Mouse (Mus musculus) lung, postnatal 10 days (tissue): ENCODE results near the gene Pxdc1.

Experiments used
- DNase-seq: peaks from one replicate; pipeline ENCODE4 v3.0.0; 2021

Pxdc1 gene

GRCm38 (mm10) chr13:34650953-34651352 is 2.3 kb downstream of the Pxdc1 start:
- peak; percentile 83 for DNase-seq

- DNase-seq, result peak; percentile 27
Measured at GRCm38 (mm10) chr13:34650371-34650770, 2.9 kb downstream of the Pxdc1 start.

GRCm38 (mm10) chr13:34647751-34648150 is 5.5 kb downstream of the Pxdc1 start:
- DNase-seq, result no peak

GRCm38 (mm10) chr13:34647221-34647620 is 6.1 kb downstream of the Pxdc1 start:
- DNase-seq, result no peak

- DNase-seq, result peak; percentile 61
Measured at GRCm38 (mm10) chr13:34646240-34646750, 7.0 kb downstream of the Pxdc1 start.

GRCm38 (mm10) chr13:34645519-34645918 is 7.8 kb downstream of the Pxdc1 start:
- DNase-seq, result no peak

- DNase-seq, result no peak
Measured at GRCm38 (mm10) chr13:34644401-34644800, 8.9 kb downstream of the Pxdc1 start.

- DNase-seq, result no peak
Measured at GRCm38 (mm10) chr13:34643926-34644325, 9.4 kb downstream of the Pxdc1 start.

- DNase-seq, result peak; percentile 73
Measured at GRCm38 (mm10) chr13:34642941-34643875, 10.1 kb downstream of the Pxdc1 start.

- DNase-seq, result no peak
Measured at GRCm38 (mm10) chr13:34641066-34641465, 12.2 kb downstream of the Pxdc1 start.

- peak; percentile 86 for DNase-seq
Measured at GRCm38 (mm10) chr13:34635978-34636377, 17.3 kb downstream of the Pxdc1 start.

GRCm38 (mm10) chr13:34630319-34630718 is 23.0 kb downstream of the Pxdc1 start:
- no peak for DNase-seq

- no peak for DNase-seq
Measured at GRCm38 (mm10) chr13:34629741-34630140, 23.5 kb downstream of the Pxdc1 start.

GRCm38 (mm10) chr13:34627446-34627845 is 25.8 kb downstream of the Pxdc1 start:
- DNase-seq, result no peak

- DNase-seq, result no peak
Measured at GRCm38 (mm10) chr13:34624414-34624813, 28.9 kb downstream of the Pxdc1 start.

- peak; percentile 37 for DNase-seq
Measured at GRCm38 (mm10) chr13:34612402-34612801, 40.9 kb downstream of the Pxdc1 start.

- no peak for DNase-seq
Measured at GRCm38 (mm10) chr13:34609711-34610110, 43.6 kb downstream of the Pxdc1 start.

GRCm38 (mm10) chr13:34607079-34607478 is 46.2 kb downstream of the Pxdc1 start:
- no peak for DNase-seq

GRCm38 (mm10) chr13:34605884-34606283 is 47.4 kb downstream of the Pxdc1 start:
- DNase-seq, result no peak

- no peak for DNase-seq
Measured at GRCm38 (mm10) chr13:34605206-34605605, 48.1 kb downstream of the Pxdc1 start.

GRCm38 (mm10) chr13:34604406-34604805 is 48.9 kb downstream of the Pxdc1 start:
- DNase-seq, result peak; percentile 7

- DNase-seq, result no peak
Measured at GRCm38 (mm10) chr13:34602757-34603156, 50.5 kb downstream of the Pxdc1 start.

- DNase-seq, result no peak
Measured at GRCm38 (mm10) chr13:34596797-34597196, 56.5 kb downstream of the Pxdc1 start.
